Mouse (Mus musculus) limb, embryonic 13.5 days (tissue): Measurements from ENCODE around the gene Ccdc88b. TPM values are rescaled to one million over a fixed set of nuclear protein-coding genes. Genes with fewer than 3 reads are reported as not detected.
"Not testable (repeated sequence)": the region's sequence is repeated elsewhere in the genome, so short reads cannot be mapped to it uniquely, and the experiment has no call there.

Experiments used
- ATAC-seq: fragments of 200-750 bp; cut with Nextera tagmentation; 2 replicates; pipeline ENCODE4 v1.8.0; 2017; ENCODE audit warnings: low read depth, moderate number of reproducible peaks, moderate TSS enrichment; ENCODE audit not compliant: low FRiP score
- H3K27ac ChIP-seq: fragments of 300-500 bp; sonication (generic); 2 replicates; pipeline ENCODE4 v1.5.1; 2015; ENCODE audit warnings: inconsistent platforms, mild to moderate bottlenecking, moderate library complexity
- H3K27me3 ChIP-seq: fragments of 300-500 bp; sonication (generic); 2 replicates; pipeline ENCODE4 v1.6.1; 2015; ENCODE audit warnings: mild to moderate bottlenecking, inconsistent platforms
- H3K36me3 ChIP-seq: fragments of 300-500 bp; sonication (generic); 2 replicates; pipeline ENCODE4 v1.6.1; 2015; ENCODE audit warnings: inconsistent platforms, mild to moderate bottlenecking, moderate library complexity
- H3K4me1 ChIP-seq: fragments of 300-500 bp; sonication (generic); 2 replicates; pipeline ENCODE4 v1.6.1; 2015; ENCODE audit warnings: inconsistent platforms
- H3K4me2 ChIP-seq: fragments of 300-500 bp; sonication (generic); replicated peaks from 2 replicates; pipeline ENCODE4 v1.6.1; 2015; ENCODE audit warnings: inconsistent platforms, mild to moderate bottlenecking, moderate library complexity
- H3K4me3 ChIP-seq: fragments of 300-500 bp; sonication (generic); 2 replicates; pipeline ENCODE4 v1.5.1; 2015; ENCODE audit warnings: moderate library complexity, mild to moderate bottlenecking, inconsistent platforms
- H3K9ac ChIP-seq: fragments of 300-500 bp; sonication (generic); 2 replicates; pipeline ENCODE4 v1.6.1; 2015; ENCODE audit warnings: mild to moderate bottlenecking, inconsistent platforms
- H3K9me3 ChIP-seq: fragments of 300-500 bp; sonication (generic); 2 replicates; pipeline ENCODE4 v1.6.1; 2016; ENCODE audit warnings: inconsistent platforms
- WGBS: fragments of 180-500 bp; shearing (Covaris S2); methylation state at CpG from one replicate; pipeline ENCODE4 v1.1.7; 2015; 5-methylcytosine and 5-hydroxymethylcytosine counted together
- polyA plus RNA-seq: library from polyadenylated mRNA; unstranded; fragments of >200 nt; fragmentation: Nextera tagmentation; extraction: Ambion mirVana; gene quantifications from 2 replicates; pipeline ENCODE4 v1.2.1, GENCODE M21; 2015

Ccdc88b gene
- 1.1 and 1.2 TPM in 2 replicates for polyA plus RNA-seq

DNA sequence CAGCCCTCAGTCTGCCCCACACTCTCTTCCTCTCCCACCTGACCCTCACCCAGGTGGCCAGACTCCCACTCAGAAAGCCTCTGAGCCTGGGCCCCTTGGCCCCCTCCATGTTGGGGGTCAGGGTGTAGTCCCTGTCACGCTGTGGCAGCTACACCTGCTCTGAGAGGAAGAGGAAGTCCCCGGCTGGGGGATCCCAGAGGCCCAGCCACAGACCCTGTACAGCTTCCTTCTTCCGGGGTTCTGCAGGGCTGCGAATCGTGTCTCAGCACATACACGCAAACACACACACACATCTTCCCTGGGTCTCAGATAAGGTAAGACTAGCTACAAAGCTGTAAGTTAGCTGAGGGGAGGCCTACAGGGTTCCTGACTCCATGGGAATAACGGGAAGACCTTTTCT, at the start of gene Ccdc88b:
Ccdc88b (minus strand) TSS at position 181 of the 400 bp plus-strand sequence.
- peaks cover 14% of the 10 kb centered on the region for H3K4me1 ChIP-seq
- H3K9me3 ChIP-seq: no peaks in the 10 kb centered on the region
- no peak for ATAC-seq
- H3K4me2 ChIP-seq: no peak within 1 kb of the TSS
- H3K9ac ChIP-seq: peak within 1 kb of the TSS; percentile 8; the same call in 1 of the 2 replicates
- WGBS: 79% methylated on average over 7 of the region's 7 CpGs
- H3K27me3 ChIP-seq: peaks cover 31% of the 10 kb centered on the region
- H3K27ac ChIP-seq: no peak within 1 kb of the TSS
- no peak within 1 kb of the TSS for H3K4me3 ChIP-seq
- no peaks in the 10 kb centered on the region for H3K36me3 ChIP-seq

DNA sequence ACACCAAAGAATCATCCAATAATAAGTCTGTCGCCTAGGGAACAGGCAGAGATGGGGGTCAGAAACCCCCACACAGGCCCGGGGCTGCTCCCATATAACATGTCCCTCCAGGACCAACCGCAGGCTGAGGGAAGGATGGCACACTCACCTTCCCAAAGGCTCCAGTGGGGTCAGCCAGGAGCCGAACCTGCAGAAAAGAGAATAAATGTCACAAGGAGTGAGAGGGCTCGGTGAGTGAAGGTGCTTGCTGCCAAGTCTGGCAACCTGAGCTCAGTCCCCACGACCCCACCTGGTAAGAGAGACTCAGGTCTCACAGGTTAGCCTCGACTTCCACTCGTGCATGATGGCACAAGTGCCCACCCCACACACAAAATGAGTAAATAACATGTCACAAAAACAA, 49.1 kb upstream of the Ccdc88b start:
- Histone ChIP-seq H3K9ac (no peak overlapping the region), H3K4me3 (no peak overlapping the region), H3K27ac (no peak overlapping the region), H3K27me3 (no peaks in the 10 kb centered on the region), H3K9me3 (no peaks in the 10 kb centered on the region), H3K4me2 (no peak overlapping the region), H3K4me1 (peaks cover 26% of the 10 kb centered on the region), H3K36me3 (peaks cover 41% of the 10 kb centered on the region)
- ATAC-seq: no peak
- WGBS: 88% methylated on average over 8 of the region's 8 CpGs

DNA sequence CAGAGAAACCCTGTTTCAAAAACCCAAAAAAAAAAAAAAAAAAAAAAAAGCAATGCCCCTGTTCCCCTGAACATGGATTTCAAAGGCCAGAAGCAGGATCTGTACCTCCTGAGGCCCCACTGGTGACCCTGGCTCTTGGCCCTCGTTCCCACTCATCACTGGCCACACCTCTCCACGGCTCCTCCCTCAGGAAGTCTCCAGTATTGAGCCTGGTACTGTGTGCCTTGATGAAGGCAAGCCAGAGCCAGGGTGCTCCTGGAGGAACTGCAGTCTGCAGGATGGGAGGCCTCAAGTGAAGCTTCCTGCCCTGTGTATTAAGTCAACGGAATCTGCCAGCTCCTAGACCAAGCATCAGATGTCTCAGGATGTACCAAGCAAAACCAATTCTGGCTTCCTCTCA, 48.2 kb upstream of the Ccdc88b start:
- no peaks in the 10 kb centered on the region for H3K27me3 ChIP-seq
- H3K4me1 ChIP-seq: peaks cover 22% of the 10 kb centered on the region
- peaks cover 32% of the 10 kb centered on the region for H3K36me3 ChIP-seq
- H3K4me2 ChIP-seq: no peak overlapping the region
- no peak overlapping the region for H3K9ac ChIP-seq
- 91% methylated on average over 3 of the region's 3 CpGs for WGBS
- H3K9me3 ChIP-seq: no peaks in the 10 kb centered on the region
- H3K27ac ChIP-seq: no peak overlapping the region
- H3K4me3 ChIP-seq: no peak overlapping the region
- ATAC-seq: no peak

DNA sequence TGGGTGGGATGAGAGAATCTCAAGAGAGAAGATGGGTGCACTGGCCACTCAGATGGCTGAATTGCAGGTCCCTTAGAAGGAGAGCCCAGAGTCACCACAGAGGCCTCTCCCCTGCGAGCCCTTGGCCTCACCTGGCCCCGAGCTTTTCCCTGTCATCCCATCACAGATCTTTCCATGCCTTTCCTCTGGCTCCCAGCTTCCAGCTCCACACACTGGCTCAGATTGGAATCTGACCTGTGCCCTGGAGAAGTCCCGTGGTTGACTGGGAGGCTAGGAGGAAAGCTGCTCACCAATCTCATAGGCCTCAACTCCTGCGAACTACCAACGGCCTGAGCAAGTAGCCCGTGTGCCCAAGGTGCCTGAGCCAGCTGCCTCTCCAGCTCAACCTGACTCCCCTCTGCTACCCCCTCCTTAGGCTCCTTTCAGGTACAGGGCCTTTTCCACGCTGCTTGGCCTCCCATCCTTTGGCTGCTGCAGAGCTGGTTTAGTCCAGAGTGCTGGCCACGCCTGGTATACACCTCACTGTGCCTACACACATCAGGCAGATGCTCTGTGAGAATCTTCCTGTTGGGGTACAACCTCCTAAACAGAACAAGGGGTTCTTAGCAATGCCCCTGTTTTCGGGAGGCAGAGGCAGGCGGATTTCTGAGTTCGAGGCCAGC, 47.6 kb upstream of the Ccdc88b start:
- 93% methylated on average over 11 of the region's 11 CpGs for WGBS
- H3K4me1 ChIP-seq: peaks cover 18% of the 10 kb centered on the region
- H3K27me3 ChIP-seq: no peaks in the 10 kb centered on the region
- H3K27ac ChIP-seq: no peak overlapping the region
- H3K9ac ChIP-seq: no peak overlapping the region
- H3K4me3 ChIP-seq: no peak overlapping the region
- no peaks in the 10 kb centered on the region for H3K9me3 ChIP-seq
- no peak for ATAC-seq
- no peak overlapping the region for H3K4me2 ChIP-seq
- peaks cover 30% of the 10 kb centered on the region for H3K36me3 ChIP-seq

DNA sequence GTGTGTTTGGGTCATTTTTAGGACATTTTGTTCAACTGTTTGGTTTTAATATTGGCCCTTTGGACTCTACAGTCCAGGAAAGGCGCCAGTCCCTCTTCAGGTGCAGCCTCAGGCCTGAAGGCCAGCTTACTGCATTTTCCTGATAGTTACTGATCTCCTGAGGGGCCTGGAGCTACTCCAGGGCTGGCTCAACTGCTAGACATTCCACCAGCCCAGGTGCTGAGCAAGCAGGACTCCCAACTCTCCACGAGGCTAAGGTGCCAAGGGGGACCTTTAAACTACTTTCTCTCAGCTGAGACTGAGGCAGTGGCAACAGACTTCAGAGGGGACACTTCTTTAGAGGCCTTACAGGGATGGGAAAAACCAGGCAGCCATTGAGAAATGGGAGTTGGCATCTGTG, 46.8 kb upstream of the Ccdc88b start:
- no peak overlapping the region for H3K9ac ChIP-seq
- no peak overlapping the region for H3K4me2 ChIP-seq
- H3K27ac ChIP-seq: no peak overlapping the region
- peaks cover 18% of the 10 kb centered on the region for H3K4me1 ChIP-seq
- H3K4me3 ChIP-seq: no peak overlapping the region
- 74% methylated on average over 2 of the region's 2 CpGs for WGBS
- ATAC-seq: no peak
- H3K36me3 ChIP-seq: peaks cover 30% of the 10 kb centered on the region
- H3K9me3 ChIP-seq: 0 out of 2 replicates have a peak, but pooled peaks cover under 1% of the 10 kb centered on the region
- H3K27me3 ChIP-seq: no peaks in the 10 kb centered on the region

DNA sequence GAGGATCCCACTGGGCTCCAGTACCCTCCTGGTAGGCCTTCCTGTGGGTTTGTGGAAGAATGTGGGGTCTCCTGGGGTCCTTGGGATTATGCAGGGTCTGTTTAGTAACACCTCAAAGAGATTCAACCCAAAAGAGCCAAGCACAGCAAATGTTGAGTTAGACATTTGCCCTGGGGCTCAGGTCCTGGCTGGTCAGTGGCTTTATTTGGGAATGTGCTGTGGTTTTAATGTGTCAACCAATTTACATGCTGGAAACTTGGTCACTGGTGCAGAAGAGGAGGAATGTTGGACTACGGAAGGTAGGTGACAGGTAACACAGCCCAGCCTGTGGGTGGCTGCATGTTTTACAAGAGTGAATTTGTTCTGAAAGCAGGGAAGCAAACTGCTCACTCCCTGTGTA, 45.0 kb upstream of the Ccdc88b start:
- Histone ChIP-seq H3K36me3 (peaks cover 30% of the 10 kb centered on the region), H3K27me3 (no peaks in the 10 kb centered on the region), H3K9me3 (0 out of 2 replicates have a peak, but pooled peaks cover 5% of the 10 kb centered on the region), H3K4me2 (no peak overlapping the region), H3K27ac (no peak overlapping the region), H3K4me3 (no peak overlapping the region), H3K4me1 (peaks cover 9% of the 10 kb centered on the region), H3K9ac (no peak overlapping the region)
- WGBS: 100% methylated on average over 1 of the region's 1 CpGs
- ATAC-seq: no peak

DNA sequence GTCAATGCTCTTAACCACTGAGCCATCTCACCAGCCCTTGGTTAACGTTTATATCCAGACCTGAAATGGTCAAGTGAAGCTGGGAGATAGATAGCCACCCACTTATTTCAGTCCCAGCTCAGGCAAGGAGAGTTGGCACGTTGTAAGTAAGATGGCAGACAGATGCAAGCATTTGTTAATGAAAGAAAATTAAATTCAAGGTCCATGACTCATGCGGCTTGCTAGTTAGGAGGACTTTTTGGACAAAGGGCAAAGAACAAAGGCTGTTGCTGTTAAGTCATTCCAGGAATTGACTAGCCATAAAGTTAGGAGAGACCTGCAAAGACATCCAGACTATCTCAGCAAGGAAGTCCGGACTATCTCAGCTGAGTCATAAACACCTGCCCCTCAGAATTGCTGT, 41.6 kb upstream of the Ccdc88b start:
- Histone ChIP-seq H3K36me3 (peaks cover 4% of the 10 kb centered on the region; the same call in 1 of the 2 replicates), H3K27me3 (no peaks in the 10 kb centered on the region), H3K9ac (no peak overlapping the region), H3K4me3 (no peak overlapping the region), H3K4me1 (no peaks in the 10 kb centered on the region), H3K9me3 (peaks cover 11% of the 10 kb centered on the region; the same call in 1 of the 2 replicates), H3K4me2 (no peak overlapping the region), H3K27ac (no peak overlapping the region)
- no peak for ATAC-seq
- 88% methylated on average over 4 of the region's 4 CpGs for WGBS

DNA sequence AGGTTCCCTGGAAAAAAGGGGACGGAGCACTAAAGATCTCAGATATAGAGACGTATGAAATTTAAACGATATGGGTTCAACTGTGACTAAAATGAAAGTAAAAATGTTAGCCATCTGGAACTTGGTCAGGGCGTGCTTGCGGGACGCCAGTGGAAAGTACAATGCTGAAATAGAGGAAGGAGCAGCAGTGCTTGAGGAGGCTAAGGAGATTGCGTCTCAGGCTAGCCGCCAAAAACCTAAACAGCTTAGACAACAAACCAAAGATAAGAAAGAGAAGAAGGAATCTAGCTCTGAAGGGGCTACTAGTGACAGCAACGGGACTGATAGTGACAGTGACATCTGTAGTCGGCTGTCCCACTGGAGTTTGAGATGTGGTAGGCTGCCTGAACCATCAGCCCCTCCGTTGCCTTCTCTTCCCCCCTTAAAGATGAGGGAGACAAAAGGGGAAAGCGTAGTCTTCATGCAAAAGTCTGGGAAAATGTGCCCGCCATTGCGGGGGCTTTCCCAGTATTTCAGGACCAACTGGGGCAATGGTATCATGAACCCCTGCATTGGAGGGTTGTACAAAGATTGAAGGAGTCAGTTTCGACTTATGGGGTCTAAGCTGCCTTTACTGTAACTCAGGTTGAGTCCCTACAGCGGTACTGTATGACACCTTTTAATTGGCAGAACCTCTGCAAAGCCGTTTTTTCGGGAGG, 37.7 kb upstream of the Ccdc88b start:
- H3K9me3 ChIP-seq: peaks cover 11% of the 10 kb centered on the region; the same call in 1 of the 2 replicates
- 86% methylated on average over 18 of the region's 18 CpGs for WGBS
- not testable (repeated sequence) for H3K4me2 ChIP-seq, ATAC-seq, H3K4me1 ChIP-seq, H3K4me3 ChIP-seq, H3K36me3 ChIP-seq, H3K9ac ChIP-seq, H3K27ac ChIP-seq, H3K27me3 ChIP-seq

DNA sequence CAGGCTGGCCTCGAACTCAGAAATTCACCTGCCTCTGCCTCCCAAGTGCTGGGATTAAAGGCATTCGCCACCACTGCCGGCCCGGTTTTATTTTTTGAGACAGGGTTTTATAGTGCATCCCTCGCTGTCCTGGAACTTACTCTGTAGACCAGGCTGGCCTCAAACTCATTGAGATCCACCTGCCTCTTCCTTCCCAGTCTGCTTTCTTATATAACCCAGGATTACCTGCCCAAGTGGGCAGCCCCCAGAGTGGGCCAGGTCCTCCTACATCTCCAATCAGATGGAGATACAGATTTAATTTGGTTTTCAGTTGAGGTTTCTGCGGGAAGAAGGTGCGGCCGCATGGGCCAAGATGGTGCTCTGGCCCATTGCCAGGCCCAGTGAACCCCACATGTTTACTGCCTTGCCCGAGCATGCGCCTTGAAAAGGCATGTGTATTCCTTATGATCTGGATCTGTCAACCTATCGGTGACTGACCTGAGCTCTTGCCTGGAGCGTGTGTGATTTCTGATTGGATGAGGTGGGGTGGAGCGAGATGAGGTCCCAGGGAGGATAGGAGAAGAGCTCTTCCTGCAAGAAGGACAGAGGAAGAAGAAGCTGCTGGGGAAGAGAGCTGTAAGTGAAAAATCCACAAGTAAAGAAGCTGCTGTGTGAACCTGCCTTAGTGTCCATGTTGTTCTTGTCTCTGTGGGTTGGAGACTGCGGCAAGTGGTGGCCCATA, 35.9 kb upstream of the Ccdc88b start:
- H3K4me3 ChIP-seq: no peak overlapping the region
- WGBS: 90% methylated on average over 14 of the region's 14 CpGs
- no peak overlapping the region for H3K27ac ChIP-seq
- no peak for ATAC-seq
- H3K4me1 ChIP-seq: no peaks in the 10 kb centered on the region
- H3K9ac ChIP-seq: no peak overlapping the region
- H3K4me2 ChIP-seq: no peak overlapping the region
- H3K9me3 ChIP-seq: peaks cover 6% of the 10 kb centered on the region; the same call in 1 of the 2 replicates
- H3K36me3 ChIP-seq: no peaks in the 10 kb centered on the region
- no peaks in the 10 kb centered on the region for H3K27me3 ChIP-seq

DNA sequence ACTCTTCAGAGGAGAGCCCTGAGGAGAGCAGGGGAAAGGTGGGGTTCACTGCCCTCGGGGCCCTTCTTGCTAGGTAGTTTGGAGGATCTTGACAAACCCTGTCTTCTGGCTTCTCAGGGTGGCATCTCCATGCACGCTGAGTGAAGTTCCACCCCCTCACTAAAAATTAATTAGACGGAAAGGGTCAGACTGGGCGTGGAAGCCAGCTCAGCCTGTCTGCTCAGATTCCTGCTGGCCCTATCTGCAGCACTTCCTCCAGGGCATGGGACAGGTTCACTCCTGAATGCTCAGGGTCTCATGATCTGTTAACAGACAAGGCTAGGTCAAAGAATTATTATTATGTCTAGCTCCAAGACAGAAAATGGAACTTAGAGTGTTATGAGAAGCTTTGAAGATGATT, 34.5 kb upstream of the Ccdc88b start:
- WGBS: 57% methylated on average over 4 of the region's 4 CpGs
- H3K4me2 ChIP-seq: no peak overlapping the region
- no peak overlapping the region for H3K4me3 ChIP-seq
- no peak for ATAC-seq
- H3K9ac ChIP-seq: no peak overlapping the region
- no peaks in the 10 kb centered on the region for H3K27me3 ChIP-seq
- peaks cover 6% of the 10 kb centered on the region; the same call in 1 of the 2 replicates for H3K9me3 ChIP-seq
- H3K4me1 ChIP-seq: no peaks in the 10 kb centered on the region
- H3K27ac ChIP-seq: no peak overlapping the region
- H3K36me3 ChIP-seq: no peaks in the 10 kb centered on the region

DNA sequence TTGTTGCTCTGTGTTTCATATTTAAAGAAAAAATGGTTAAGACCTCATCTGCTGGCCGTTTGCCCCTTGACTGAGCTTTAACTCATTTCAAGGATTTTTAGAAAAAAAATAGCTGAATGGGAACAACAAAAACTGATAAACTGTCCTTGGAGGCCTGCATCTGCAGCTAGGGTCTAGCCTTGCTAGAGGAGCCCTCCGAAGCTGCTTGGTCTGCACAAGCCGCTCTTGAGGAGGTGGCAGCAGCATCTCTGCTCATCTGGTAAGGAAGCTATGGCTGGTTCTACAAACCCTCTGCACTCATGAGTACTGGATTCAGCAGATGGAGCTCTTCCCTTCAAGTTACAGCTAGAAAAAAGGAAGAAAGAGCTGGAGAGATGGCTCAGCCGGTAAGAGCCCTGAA, 20.0 kb upstream of the Ccdc88b start:
- ATAC-seq: no peak
- Histone ChIP-seq H3K27ac (no peak overlapping the region), H3K9me3 (peaks cover 9% of the 10 kb centered on the region; the same call in 1 of the 2 replicates), H3K4me1 (no peaks in the 10 kb centered on the region), H3K27me3 (no peaks in the 10 kb centered on the region), H3K9ac (no peak overlapping the region), H3K36me3 (no peaks in the 10 kb centered on the region), H3K4me3 (no peak overlapping the region), H3K4me2 (no peak overlapping the region)
- 87% methylated on average over 4 of the region's 4 CpGs for WGBS

DNA sequence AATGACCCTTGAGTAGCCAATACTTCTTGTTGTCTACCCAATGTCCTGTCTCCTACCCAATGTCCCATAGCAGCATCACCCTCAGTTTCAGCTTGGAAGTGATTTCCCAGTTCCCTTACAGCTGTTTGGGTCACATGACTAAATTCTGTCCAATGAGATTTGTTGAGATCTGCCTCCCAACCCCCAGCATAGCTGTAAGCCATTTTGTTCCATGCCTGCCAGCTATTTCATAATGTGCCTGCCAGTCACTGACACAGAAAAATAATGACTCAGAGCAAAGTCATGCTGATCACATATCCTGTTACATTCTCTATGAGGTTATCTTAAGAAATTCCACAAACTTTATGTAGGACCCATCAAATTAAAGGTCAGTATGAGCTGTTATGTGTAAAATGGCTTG, 18.8 kb upstream of the Ccdc88b start:
- Histone ChIP-seq H3K9ac (no peak overlapping the region), H3K27ac (no peak overlapping the region), H3K27me3 (no peaks in the 10 kb centered on the region), H3K9me3 (peaks cover 9% of the 10 kb centered on the region; the same call in 1 of the 2 replicates), H3K4me1 (0 out of 2 replicates have a peak, but pooled peaks cover under 1% of the 10 kb centered on the region), H3K4me2 (no peak overlapping the region), H3K36me3 (no peaks in the 10 kb centered on the region), H3K4me3 (no peak overlapping the region)
- no peak for ATAC-seq
